Mouse (Mus musculus) CD4-positive naive resting alpha-beta T cell, adult 76 days (primary cell): ENCODE data around the gene Nynrin. TPM values are rescaled to one million over a fixed set of nuclear protein-coding genes. Genes with fewer than 3 reads are reported as not detected.

Source experiments
- total RNA-seq: library from RNA; stranded (reverse); gene quantifications from one replicate; pipeline ENCODE4 v1.2.4, GENCODE M21; 2023

Gene Nynrin
- total RNA-seq, result 0.50 TPM

DNA sequence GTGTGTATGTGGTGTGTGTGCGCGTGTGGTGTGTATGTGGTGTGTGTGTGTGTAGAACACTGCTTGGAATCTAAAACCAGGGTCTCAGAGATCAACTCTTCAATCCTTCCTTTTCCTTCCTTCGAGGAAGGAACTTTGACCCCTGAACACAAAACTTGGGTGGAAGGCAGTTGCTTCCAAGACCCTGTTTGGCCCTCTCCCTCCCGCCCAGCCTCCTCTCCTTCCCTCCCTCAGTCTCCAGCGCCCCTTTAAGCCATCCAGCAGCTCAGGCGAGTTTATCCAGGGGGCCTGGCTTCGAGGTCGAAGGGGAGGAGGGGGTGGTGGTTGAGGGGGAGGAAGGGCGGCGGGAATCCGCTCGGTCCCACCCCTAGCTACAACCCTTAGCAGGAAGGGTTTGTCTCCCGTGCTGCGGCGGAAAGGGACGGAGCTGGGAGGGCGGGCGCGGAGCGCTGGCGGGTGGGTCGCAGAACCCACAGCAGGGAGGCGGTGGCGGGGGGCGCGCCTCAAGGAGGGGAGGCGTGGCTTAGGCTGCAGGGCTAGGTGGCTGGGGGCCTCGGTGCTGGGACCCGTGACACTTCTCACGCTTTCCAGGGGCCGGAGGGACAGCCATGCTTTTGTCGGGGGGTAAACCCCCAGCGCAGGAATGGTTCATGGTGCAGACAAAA is at the start of gene Nynrin:
Gene Nynrin, plus strand, starts transcription at position 390 of the 665 bp plus-strand sequence.

DNA sequence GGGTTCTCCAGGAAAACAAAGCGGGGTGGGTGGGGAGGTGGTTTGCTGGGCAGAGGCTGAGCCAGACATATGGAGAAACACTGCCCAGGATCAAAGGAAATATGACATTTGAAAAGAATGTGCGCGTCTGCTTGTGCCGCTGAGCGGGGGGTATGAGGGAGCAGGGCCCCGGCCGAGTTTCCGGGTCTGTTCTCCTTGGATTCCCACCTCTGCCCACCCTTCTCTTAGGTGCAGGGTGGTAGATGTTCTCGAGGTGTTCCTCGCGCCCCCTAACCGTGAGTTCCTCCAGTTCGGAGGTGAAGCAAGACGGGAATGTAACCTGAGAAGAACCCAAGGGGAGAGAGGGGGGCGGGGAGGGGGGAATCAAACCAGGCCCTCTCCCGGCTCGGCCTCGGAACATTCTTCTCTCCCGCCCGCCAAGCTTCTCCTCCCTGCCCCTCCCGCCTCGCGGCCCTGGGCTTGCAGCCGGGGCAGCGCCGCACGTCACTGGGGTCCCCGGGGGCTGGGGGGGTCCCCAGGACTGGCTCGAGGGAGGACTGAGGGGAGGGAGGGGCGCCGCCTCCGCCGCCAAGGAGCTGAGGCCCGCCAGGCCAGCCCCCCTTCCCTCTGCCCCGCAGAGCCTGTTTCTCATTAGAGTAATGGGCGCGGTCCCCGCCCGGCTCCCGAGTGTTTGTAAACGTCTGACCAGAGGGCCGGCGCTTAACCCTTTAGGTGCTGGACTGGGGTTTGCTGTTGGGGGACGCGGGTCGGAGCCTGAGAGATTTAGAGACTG is 30.6 kb upstream of the Nynrin start, which contains the start of gene Nfatc4:
Gene Nfatc4, plus strand, starts transcription at position 154 of the 772 bp plus-strand sequence.

GRCm38 (mm10) chr14:55884166-55884565 is 30.4 kb downstream of the Nynrin start, which contains the start of gene Cbln3:
Gene Cbln3, minus strand, starts transcription at chr14:55884392.

GRCm38 (mm10) chr14:55884713-55885113 is 30.9 kb downstream of the Nynrin start, which contains the start of gene Khnyn:
Gene Khnyn, plus strand, starts transcription at chr14:55884947.

GRCm38 (mm10) chr14:55899701-55900413 is 46.0 kb downstream of the Nynrin start, which contains the start of gene Sdr39u1:
Gene Sdr39u1, minus strand, starts transcription at chr14:55900293.

Other genes starting within 250 kb of the Nynrin start
- 1.8 TPM for gene Rec8, start 236.0 kb upstream of the Nynrin start, total RNA-seq
- 63.6 TPM for gene Ipo4, start 218.1 kb upstream of the Nynrin start, total RNA-seq
- gene Gm49378, start 216.1 kb upstream of the Nynrin start, total RNA-seq, result 2.5 TPM
- 41.9 TPM for gene Tm9sf1, start 210.2 kb upstream of the Nynrin start, total RNA-seq
- 2.6 TPM for gene Tssk4, start 203.8 kb upstream of the Nynrin start, total RNA-seq
- gene Mdp1, start 193.5 kb upstream of the Nynrin start, total RNA-seq, result 34.6 TPM
- 17.4 TPM for gene Gmpr2, start 182.1 kb upstream of the Nynrin start, total RNA-seq
- 119 TPM for gene Nedd8, start 181.9 kb upstream of the Nynrin start, total RNA-seq
- 117 TPM for gene Tinf2, start 172.2 kb upstream of the Nynrin start, total RNA-seq
- gene Tgm1, start 140.1 kb upstream of the Nynrin start, total RNA-seq, result 2.0 TPM
- gene Rabggta, start 131.7 kb upstream of the Nynrin start, total RNA-seq, result 84.1 TPM
- 16.3 TPM for gene Dhrs1, start 108.3 kb upstream of the Nynrin start, total RNA-seq
- gene Nop9, start 108.3 kb upstream of the Nynrin start, total RNA-seq, result 28.8 TPM
- gene Cideb, start 95.6 kb upstream of the Nynrin start, total RNA-seq, result not detected
- gene Ltb4r2, start 92.6 kb upstream of the Nynrin start, total RNA-seq, result not detected
- not detected for gene Ltb4r1, start 88.0 kb upstream of the Nynrin start, total RNA-seq
- not detected for gene Adcy4, start 69.9 kb upstream of the Nynrin start, total RNA-seq
- 56.5 TPM for gene Ripk3, start 65.1 kb upstream of the Nynrin start, total RNA-seq
- gene Nfatc4, start 30.9 kb upstream of the Nynrin start, total RNA-seq, result not detected
- gene Cbln3, start 30.4 kb downstream of the Nynrin start, total RNA-seq, result not detected
- gene Khnyn, start 30.9 kb downstream of the Nynrin start, total RNA-seq, result 65.3 TPM
- gene Sdr39u1, start 46.3 kb downstream of the Nynrin start, total RNA-seq, result 28.6 TPM
- not detected for gene Cma1, start 90.7 kb downstream of the Nynrin start, total RNA-seq
- not detected for gene Cma2, start 97.0 kb downstream of the Nynrin start, total RNA-seq
- not detected for gene Mcpt1, start 164.0 kb downstream of the Nynrin start, total RNA-seq
- gene Mcpt9, start 176.5 kb downstream of the Nynrin start, total RNA-seq, result not detected
- gene Mcpt2, start 188.0 kb downstream of the Nynrin start, total RNA-seq, result not detected
- gene Mcpt4, start 208.3 kb downstream of the Nynrin start, total RNA-seq, result not detected
- 0.73 TPM for gene Mcpt8, start 231.3 kb downstream of the Nynrin start, total RNA-seq
- gene Ctsg, start 248.6 kb downstream of the Nynrin start, total RNA-seq, result not detected